Mouse (Mus musculus) limb, embryonic 11.5 days (tissue): ENCODE results near the gene Cldn10. TPM values are rescaled to one million over a fixed set of nuclear protein-coding genes. Genes with fewer than 3 reads are reported as not detected.

Experiments used
- ATAC-seq: fragments of 200-750 bp; cut with Nextera tagmentation; 2 replicates; pipeline ENCODE4 v1.8.0; 2017; ENCODE audit warnings: low read depth; ENCODE audit not compliant: insufficient number of reproducible peaks, low FRiP score, low TSS enrichment
- DNase-seq: peaks from one replicate; pipeline ENCODE4 v3.0.0-alpha.2; 2015; ENCODE audit warnings: low spot score
- H3K27ac ChIP-seq: fragments of 300-500 bp; sonication (generic); replicated peaks from 2 replicates; pipeline ENCODE4 v1.5.1; 2014; ENCODE audit warnings: low read depth, mild to moderate bottlenecking, low read length
- H3K27me3 ChIP-seq: fragments of 300-500 bp; sonication (generic); 2 replicates; pipeline ENCODE4 v1.6.1; 2014; ENCODE audit warnings: mild to moderate bottlenecking, low read length, mixed read lengths; ENCODE audit not compliant: control insufficient read depth, insufficient read depth
- H3K36me3 ChIP-seq: fragments of 300-500 bp; sonication (generic); 2 replicates; pipeline ENCODE4 v1.6.1; 2014; ENCODE audit warnings: mild to moderate bottlenecking, low read length, moderate library complexity, mixed read lengths; ENCODE audit not compliant: control insufficient read depth, insufficient read depth
- H3K4me1 ChIP-seq: fragments of 300-500 bp; sonication (generic); 2 replicates; pipeline ENCODE4 v1.6.1; 2014; ENCODE audit warnings: low read length, mixed read lengths; ENCODE audit not compliant: control insufficient read depth, insufficient read depth
- H3K4me2 ChIP-seq: fragments of 300-500 bp; sonication (generic); 2 replicates; pipeline ENCODE4 v1.6.1; 2014; ENCODE audit warnings: low read depth, mild to moderate bottlenecking, moderate library complexity; ENCODE audit not compliant: severe bottlenecking
- H3K4me3 ChIP-seq: fragments of 300-500 bp; sonication (generic); 2 replicates; pipeline ENCODE4 v1.5.1; 2014; ENCODE audit warnings: low read depth, low read length
- H3K9ac ChIP-seq: fragments of 300-500 bp; sonication (generic); 2 replicates; pipeline ENCODE4 v1.6.1; 2014; ENCODE audit warnings: mild to moderate bottlenecking, low read length
- H3K9me3 ChIP-seq: fragments of 300-500 bp; sonication (generic); 2 replicates; pipeline ENCODE4 v1.6.1; 2016; ENCODE audit warnings: low read length; ENCODE audit not compliant: control insufficient read depth
- WGBS: fragments of 180-500 bp; shearing (Covaris S2); extraction: QIAGEN DNeasy Blood & Tissue Kit; methylation state at CpG from one replicate; pipeline ENCODE4 v1.1.7; 2014; 5-methylcytosine and 5-hydroxymethylcytosine counted together
- polyA plus RNA-seq: library from polyadenylated mRNA; unstranded; fragments of >200 nt; fragmentation: Nextera tagmentation; extraction: Ambion mirVana; gene quantifications from 2 replicates; pipeline ENCODE4 v1.2.1, GENCODE M21; 2014

Gene Cldn10
- polyA plus RNA-seq: 1.2 TPM in 2 replicates

- no peak within 1 kb of the TSS for H3K27ac ChIP-seq
- H3K27me3 ChIP-seq: 0 out of 2 replicates have a peak, but pooled peaks cover 2% of the 10 kb centered on the region
- no peaks in the 10 kb centered on the region for H3K36me3 ChIP-seq
- no peaks in the 10 kb centered on the region for H3K9me3 ChIP-seq
- ATAC-seq (no peak), DNase-seq (no peak)
- no peak within 1 kb of the TSS for H3K9ac ChIP-seq
- WGBS: 73% methylated on average over 4 of the region's 4 CpGs
- H3K4me3 ChIP-seq: no peak within 1 kb of the TSS
- peaks cover 3% of the 10 kb centered on the region; the same call in 1 of the 2 replicates for H3K4me1 ChIP-seq
- no peak within 1 kb of the TSS for H3K4me2 ChIP-seq
These were observed at the start of gene Cldn10 for GRCm38 (mm10) chr14:118787621-118788020. Gene Cldn10 (plus strand): TSS chr14:118787908.

GRCm38 (mm10) chr14:118741780-118742179 lies 45.9 kb upstream of the Cldn10 start:
- Histone ChIP-seq H3K27me3 (no peaks in the 10 kb centered on the region), H3K4me1 (no peaks in the 10 kb centered on the region), H3K4me2 (no peak overlapping the region), H3K9ac (no peak overlapping the region), H3K4me3 (no peak overlapping the region), H3K36me3 (no peaks in the 10 kb centered on the region), H3K9me3 (0 out of 2 replicates have a peak, but pooled peaks cover 2% of the 10 kb centered on the region), H3K27ac (no peak overlapping the region)
- DNase-seq: no peak
- ATAC-seq: no peak

GRCm38 (mm10) chr14:118742862-118743261 lies 44.8 kb upstream of the Cldn10 start:
- Histone ChIP-seq H3K36me3 (no peaks in the 10 kb centered on the region), H3K4me3 (no peak overlapping the region), H3K27ac (no peak overlapping the region), H3K4me1 (no peaks in the 10 kb centered on the region), H3K9ac (no peak overlapping the region), H3K27me3 (no peaks in the 10 kb centered on the region), H3K4me2 (no peak overlapping the region), H3K9me3 (0 out of 2 replicates have a peak, but pooled peaks cover 2% of the 10 kb centered on the region)
- ATAC-seq (no peak), DNase-seq (no peak)
- WGBS: 79% methylated on average over 5 of the region's 5 CpGs

GRCm38 (mm10) chr14:118749068-118749467 lies 38.6 kb upstream of the Cldn10 start:
- Histone ChIP-seq H3K9ac (no peak overlapping the region), H3K27ac (no peak overlapping the region), H3K4me1 (no peaks in the 10 kb centered on the region), H3K4me2 (no peak overlapping the region), H3K9me3 (no peaks in the 10 kb centered on the region), H3K4me3 (no peak overlapping the region), H3K36me3 (no peaks in the 10 kb centered on the region), H3K27me3 (no peaks in the 10 kb centered on the region)
- no peak for DNase-seq
- 93% methylated on average over 2 of the region's 2 CpGs for WGBS
- no peak for ATAC-seq

- Histone ChIP-seq H3K9ac (no peak overlapping the region), H3K9me3 (no peaks in the 10 kb centered on the region), H3K27me3 (no peaks in the 10 kb centered on the region), H3K27ac (no peak overlapping the region), H3K36me3 (no peaks in the 10 kb centered on the region), H3K4me2 (no peak overlapping the region), H3K4me3 (no peak overlapping the region), H3K4me1 (no peaks in the 10 kb centered on the region)
- 51% methylated on average over 4 of the region's 4 CpGs for WGBS
- DNase-seq (no peak), ATAC-seq (no peak)
These were observed 38.0 kb upstream of the Cldn10 start for GRCm38 (mm10) chr14:118749715-118750114.

- Histone ChIP-seq H3K4me2 (no peak overlapping the region), H3K27me3 (no peaks in the 10 kb centered on the region), H3K4me1 (no peaks in the 10 kb centered on the region), H3K4me3 (no peak overlapping the region), H3K36me3 (no peaks in the 10 kb centered on the region), H3K27ac (no peak overlapping the region), H3K9me3 (no peaks in the 10 kb centered on the region), H3K9ac (no peak overlapping the region)
- no peak for ATAC-seq
- 86% methylated on average over 6 of the region's 6 CpGs for WGBS
- DNase-seq: no peak
These were observed 37.1 kb upstream of the Cldn10 start for GRCm38 (mm10) chr14:118750505-118751192.

GRCm38 (mm10) chr14:118751193-118751753 lies 36.4 kb upstream of the Cldn10 start:
- H3K27ac ChIP-seq: no peak overlapping the region
- H3K4me1 ChIP-seq: no peaks in the 10 kb centered on the region

GRCm38 (mm10) chr14:118756015-118756414 lies 31.7 kb upstream of the Cldn10 start:
- no peak overlapping the region for H3K27ac ChIP-seq
- H3K36me3 ChIP-seq: no peaks in the 10 kb centered on the region
- no peaks in the 10 kb centered on the region for H3K27me3 ChIP-seq
- 79% methylated on average over 4 of the region's 4 CpGs for WGBS
- DNase-seq: no peak
- H3K4me2 ChIP-seq: no peak overlapping the region
- H3K4me3 ChIP-seq: no peak overlapping the region
- ATAC-seq: no peak
- no peaks in the 10 kb centered on the region for H3K9me3 ChIP-seq
- no peaks in the 10 kb centered on the region for H3K4me1 ChIP-seq
- H3K9ac ChIP-seq: no peak overlapping the region

More at GRCm38 (mm10) chr14:118751193-118751753, 36.4 kb upstream of the Cldn10 start:
- Histone ChIP-seq H3K9me3 (no peaks in the 10 kb centered on the region), H3K4me2 (no peak overlapping the region), H3K27me3 (no peaks in the 10 kb centered on the region), H3K4me3 (no peak overlapping the region), H3K36me3 (no peaks in the 10 kb centered on the region), H3K9ac (no peak overlapping the region)
- ATAC-seq: no peak
- DNase-seq: no peak
- WGBS: 87% methylated on average over 8 of the region's 8 CpGs
